Mouse (Mus musculus): Measurements from ENCODE around the gene AF366264. TPM values are rescaled to one million over a fixed set of nuclear protein-coding genes. Genes with fewer than 3 reads are reported as not detected.
"Not testable (repeated sequence)": the region's sequence is repeated elsewhere in the genome, so short reads cannot be mapped to it uniquely, and the experiment has no call there.

AF366264 gene
- total RNA-seq (2021): not detected
- long read RNA-seq, experiment 1: 0 reads
- long read RNA-seq, experiment 2: 0 reads

- DNase-seq (ENCODE audit: low spot score in 2 of 2): not testable (repeated sequence)
Measured at GRCm38 (mm10) chr8:13838289-13838688, at the start of gene AF366264. TSS of gene AF366264 (minus strand) at chr8:13838389.

- DNase-seq (ENCODE audit: low spot score in 2 of 2): not testable (repeated sequence)
Measured at GRCm38 (mm10) chr8:13843286-13843685, 5.1 kb upstream of the AF366264 start.

GRCm38 (mm10) chr8:13828598-13829172, 9.5 kb downstream of the AF366264 start:
- DNase-seq (ENCODE audit: low spot score in 2 of 2): no peak

- DNase-seq (ENCODE audit: low spot score in 2 of 2): no peak
Measured at GRCm38 (mm10) chr8:13799566-13799965, 38.6 kb downstream of the AF366264 start.

GRCm38 (mm10) chr8:13797676-13798075, 40.5 kb downstream of the AF366264 start:
- DNase-seq (ENCODE audit: low spot score in 2 of 2): no peak

GRCm38 (mm10) chr8:13793746-13794101, 44.5 kb downstream of the AF366264 start:
- DNase-seq (ENCODE audit: low spot score in 2 of 2): no peak

- DNase-seq (ENCODE audit: low spot score in 2 of 2): no peak
Measured at GRCm38 (mm10) chr8:13793097-13793745, 45.0 kb downstream of the AF366264 start.

GRCm38 (mm10) chr8:13789606-13790005, 48.6 kb downstream of the AF366264 start:
- DNase-seq (ENCODE audit: low spot score in 2 of 2): no peak

GRCm38 (mm10) chr8:13785764-13786299, 52.4 kb downstream of the AF366264 start:
- DNase-seq (ENCODE audit: low spot score in 2 of 2): peak; percentile 93 to 96

- peak; percentile 74 to 87 for DNase-seq (ENCODE audit: low spot score in 2 of 2)
Measured at GRCm38 (mm10) chr8:13785250-13785763, 52.9 kb downstream of the AF366264 start, which contains the start of gene Upf3a. TSS of gene Upf3a (plus strand) at chr8:13785615.

Other genes with a start within 250 kb of the AF366264 start
- 10 to 100 TPM; 46.2 to 47.3 TPM for gene Rasa3, start 160.8 kb downstream of the AF366264 start, total RNA-seq (2021)
- gene Cfap97d2, start 132.5 kb downstream of the AF366264 start, total RNA-seq (2021): under 1 TPM; 0.51 to 0.64 TPM
- gene Cdc16, start 80.7 kb downstream of the AF366264 start, total RNA-seq (2021): 10 to 100 TPM; 68.5 to 71.7 TPM
- gene Upf3a, start 52.8 kb downstream of the AF366264 start, total RNA-seq (2021): 10 to 100 TPM; 37.3 to 38.3 TPM
- gene Champ1, start 31.3 kb upstream of the AF366264 start, total RNA-seq (2021): 10 to 100 TPM; 33.3 to 35.3 TPM
- 10 to 100 TPM; 17.7 to 18.1 TPM for gene Coprs, start 51.9 kb upstream of the AF366264 start, total RNA-seq (2021)